Mouse (Mus musculus) lung, postnatal 25 days (tissue): ENCODE measurements at regions not wholly inside any gene's neighbourhood (a gene's known extent, or its start where the extent isn't known, plus 50 kb on each side); places are given as distances from the start of the nearest gene placed in this dataset.
A peak's percentile ranks its signal among the peaks of the same experiment; 100 is the strongest.

Experiments
- DNase-seq: peaks from one replicate; pipeline ENCODE4 v3.0.0; 2022; ENCODE audit warnings: low spot score

- no peak for DNase-seq
These were observed 59.3 kb upstream of the Il12b start for GRCm38 (mm10) chr11:44340531-44340930.

- no peak for DNase-seq
These were observed 51.6 kb upstream of the Il12b start for GRCm38 (mm10) chr11:44348308-44348707.

GRCm38 (mm10) chr11:44349546-44349945 lies 50.3 kb upstream of the Il12b start:
- peak; percentile 51 for DNase-seq
